Mouse (Mus musculus): ENCODE measurements around the gene Serpine1. TPM values are rescaled to one million over a fixed set of nuclear protein-coding genes. Genes with fewer than 3 reads are reported as not detected.
A peak's percentile ranks its signal among the peaks of the same experiment; 100 is the strongest.
"Not testable (repeated sequence)": the region's sequence is repeated elsewhere in the genome, so short reads cannot be mapped to it uniquely, and the experiment has no call there.

The Serpine1 gene
- 0.34 and 0.41 TPM in 2 replicates for polyA plus RNA-seq (2015; fragmentation: Nextera tagmentation; extraction: Ambion mirVana)

- ATAC-seq (replicated peaks): peak; percentile 93
- Histone ChIP-seq H3K4me3 (peak within 1 kb of the TSS; percentile 38), H3K27ac (peak within 1 kb of the TSS; percentile 65), H3K9me3 (no peaks in the 10 kb centered on the region), H3K4me1 (peaks cover 19% of the 10 kb centered on the region), H3K36me3 (replicated peaks) (no peaks in the 10 kb centered on the region), H3K27me3 (replicated peaks) (no peaks in the 10 kb centered on the region), H3K4me2 (peak within 1 kb of the TSS; percentile 61), H3K9ac (0 out of 2 replicates have a peak within 1 kb of the TSS, but pooled peaks have one; percentile 32)
- WGBS: 19% methylated on average over 23 of the region's 23 CpGs
Measured at GRCm38 (mm10) chr5:137072079-137072960, at the start of gene Serpine1. Gene Serpine1, minus strand, starts transcription at chr5:137072268.

GRCm38 (mm10) chr5:137121280-137121679 is 49.2 kb upstream of the Serpine1 start:
- Histone ChIP-seq H3K27me3 (replicated peaks) (no peaks in the 10 kb centered on the region), H3K27ac (no peak overlapping the region), H3K4me1 (peaks cover 23% of the 10 kb centered on the region), H3K9ac (no peak overlapping the region), H3K4me2 (no peak overlapping the region), H3K36me3 (replicated peaks) (no peaks in the 10 kb centered on the region), H3K4me3 (no peak overlapping the region), H3K9me3 (no peaks in the 10 kb centered on the region)
- no peak for ATAC-seq (replicated peaks)
- 82% methylated on average over 4 of the region's 4 CpGs for WGBS

- H3K9ac ChIP-seq: no peak overlapping the region
- H3K4me2 ChIP-seq: no peak overlapping the region
- no peak overlapping the region for H3K27ac ChIP-seq
- H3K9me3 ChIP-seq: no peaks in the 10 kb centered on the region
- H3K4me3 ChIP-seq: no peak overlapping the region
- H3K27me3 ChIP-seq (replicated peaks): no peaks in the 10 kb centered on the region
- H3K36me3 ChIP-seq (replicated peaks): no peaks in the 10 kb centered on the region
- no peak for ATAC-seq (replicated peaks)
- WGBS: 63% methylated on average over 4 of the region's 4 CpGs
- peaks cover 32% of the 10 kb centered on the region for H3K4me1 ChIP-seq
Measured at GRCm38 (mm10) chr5:137118878-137119277, 46.8 kb upstream of the Serpine1 start.

GRCm38 (mm10) chr5:137117994-137118393 is 45.9 kb upstream of the Serpine1 start:
- not testable (repeated sequence) for H3K36me3 ChIP-seq (replicated peaks); ATAC-seq (replicated peaks); H3K27ac ChIP-seq; H3K4me3 ChIP-seq; H3K9ac ChIP-seq; H3K9me3 ChIP-seq; H3K4me2 ChIP-seq; H3K27me3 ChIP-seq (replicated peaks)
- peaks cover 25% of the 10 kb centered on the region for H3K4me1 ChIP-seq
- WGBS: 86% methylated on average over 3 of the region's 3 CpGs

- Histone ChIP-seq H3K9ac (no peak overlapping the region), H3K9me3 (no peaks in the 10 kb centered on the region), H3K4me2 (no peak overlapping the region), H3K27me3 (replicated peaks) (no peaks in the 10 kb centered on the region), H3K27ac (no peak overlapping the region), H3K4me1 (peaks cover 15% of the 10 kb centered on the region), H3K36me3 (replicated peaks) (no peaks in the 10 kb centered on the region), H3K4me3 (no peak overlapping the region)
- WGBS: 85% methylated on average over 2 of the region's 2 CpGs
- no peak for ATAC-seq (replicated peaks)
Measured at GRCm38 (mm10) chr5:137116987-137117386, 44.9 kb upstream of the Serpine1 start.

- 12% methylated on average over 29 of the region's 29 CpGs for WGBS
- H3K36me3 ChIP-seq (replicated peaks): no peaks in the 10 kb centered on the region
- peak within 1 kb of the TSS; percentile 49 for H3K4me2 ChIP-seq
- no peak for ATAC-seq (replicated peaks)
- no peaks in the 10 kb centered on the region for H3K9me3 ChIP-seq
- H3K4me3 ChIP-seq: peak within 1 kb of the TSS; percentile 35
- H3K4me1 ChIP-seq: peaks cover 13% of the 10 kb centered on the region
- no peaks in the 10 kb centered on the region for H3K27me3 ChIP-seq (replicated peaks)
- peak within 1 kb of the TSS; percentile 31; the same call in 1 of the 2 replicates for H3K9ac ChIP-seq
- H3K27ac ChIP-seq: no peak within 1 kb of the TSS
Measured at GRCm38 (mm10) chr5:137115866-137116847, 44.1 kb upstream of the Serpine1 start, which contains the start of gene Trim56. Gene Trim56, minus strand, starts transcription at chr5:137116209.

GRCm38 (mm10) chr5:137114891-137115561 is 43.0 kb upstream of the Serpine1 start:
- no peaks in the 10 kb centered on the region for H3K27me3 ChIP-seq (replicated peaks)
- H3K36me3 ChIP-seq (replicated peaks): no peaks in the 10 kb centered on the region
- ATAC-seq (replicated peaks): no peak
- no peak overlapping the region for H3K4me3 ChIP-seq
- H3K4me2 ChIP-seq: peak overlapping the region; percentile 49; the same call in 1 of the 2 replicates
- no peaks in the 10 kb centered on the region for H3K9me3 ChIP-seq
- H3K27ac ChIP-seq: no peak overlapping the region
- H3K4me1 ChIP-seq: peaks cover 13% of the 10 kb centered on the region
- WGBS: 86% methylated on average over 9 of the region's 9 CpGs
- 0 out of 2 replicates have a peak overlapping the region, but pooled peaks have one; percentile 23 for H3K9ac ChIP-seq

- Histone ChIP-seq H3K36me3 (replicated peaks) (no peaks in the 10 kb centered on the region), H3K4me2 (no peak overlapping the region), H3K27ac (no peak overlapping the region), H3K9ac (no peak overlapping the region), H3K9me3 (no peaks in the 10 kb centered on the region), H3K4me1 (peaks cover 13% of the 10 kb centered on the region), H3K27me3 (replicated peaks) (no peaks in the 10 kb centered on the region), H3K4me3 (no peak overlapping the region)
- ATAC-seq (replicated peaks): no peak
- WGBS: 78% methylated on average over 5 of the region's 5 CpGs
Measured at GRCm38 (mm10) chr5:137111542-137112408, 39.7 kb upstream of the Serpine1 start.

- WGBS: 92% methylated on average over 12 of the region's 12 CpGs
- Histone ChIP-seq H3K9ac (no peak overlapping the region), H3K4me3 (no peak overlapping the region), H3K4me2 (no peak overlapping the region), H3K9me3 (no peaks in the 10 kb centered on the region), H3K4me1 (peaks cover 5% of the 10 kb centered on the region), H3K27me3 (replicated peaks) (no peaks in the 10 kb centered on the region), H3K36me3 (replicated peaks) (no peaks in the 10 kb centered on the region), H3K27ac (no peak overlapping the region)
- ATAC-seq (replicated peaks): no peak
Measured at GRCm38 (mm10) chr5:137110863-137111262, 38.8 kb upstream of the Serpine1 start.

GRCm38 (mm10) chr5:137109941-137110593 is 38.0 kb upstream of the Serpine1 start:
- H3K4me3 ChIP-seq: no peak overlapping the region
- WGBS: 57% methylated on average over 25 of the region's 25 CpGs
- H3K27ac ChIP-seq: no peak overlapping the region
- no peaks in the 10 kb centered on the region for H3K9me3 ChIP-seq
- ATAC-seq (replicated peaks): no peak
- no peaks in the 10 kb centered on the region for H3K27me3 ChIP-seq (replicated peaks)
- H3K4me2 ChIP-seq: no peak overlapping the region
- no peaks in the 10 kb centered on the region; the same call in 1 of the 2 replicates for H3K4me1 ChIP-seq
- no peaks in the 10 kb centered on the region for H3K36me3 ChIP-seq (replicated peaks)
- H3K9ac ChIP-seq: no peak overlapping the region
